Mouse (Mus musculus): ENCODE data around the gene Leo1.
A peak's percentile ranks its signal among the peaks of the same experiment; 100 is the strongest.

Leo1 gene

DNA sequence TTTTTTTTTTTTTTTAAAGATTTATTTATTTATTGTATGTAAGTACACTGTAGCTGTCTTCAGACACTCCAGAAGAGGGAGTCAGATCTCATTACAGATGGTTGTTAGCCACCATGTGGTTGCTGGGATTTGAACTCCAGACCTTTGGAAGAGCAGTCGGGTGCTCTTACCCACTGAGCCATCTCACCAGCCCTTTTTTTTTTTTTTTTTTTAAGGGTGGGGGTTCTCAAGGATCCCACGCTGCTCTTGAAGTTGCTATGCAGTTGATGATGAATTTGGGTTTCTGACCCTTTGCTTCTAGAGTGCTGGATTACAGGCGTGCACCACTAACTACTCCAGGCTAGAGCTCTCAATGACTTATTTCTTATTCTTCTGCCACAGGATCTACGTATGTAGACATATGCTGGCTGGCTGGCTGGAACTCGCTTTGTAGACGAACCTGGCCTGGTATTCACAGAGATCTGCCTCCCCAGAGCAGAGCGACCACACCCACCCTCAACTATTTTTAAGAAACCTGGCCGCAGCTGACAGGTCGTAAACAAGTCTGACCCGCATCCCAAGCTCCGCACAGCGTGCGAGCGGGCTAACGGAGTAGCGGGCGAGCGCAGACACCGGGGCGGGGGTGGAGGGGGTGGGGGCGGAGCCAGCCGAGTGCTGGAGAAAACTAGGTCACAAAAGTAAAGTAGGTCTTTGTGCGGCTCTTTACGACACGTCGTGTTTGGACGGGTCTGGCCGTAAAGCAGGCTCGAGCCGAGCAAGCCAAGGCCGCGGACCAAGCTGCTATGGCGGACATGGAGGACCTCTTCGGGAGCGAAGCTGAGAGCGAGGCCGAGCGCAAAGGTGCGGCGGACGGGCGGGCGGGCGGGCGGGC, at the start of gene Leo1:
Gene Leo1, plus strand, starts transcription at position 729 of the 871 bp plus-strand sequence.
- DNase-seq: peak; percentile 85

DNA sequence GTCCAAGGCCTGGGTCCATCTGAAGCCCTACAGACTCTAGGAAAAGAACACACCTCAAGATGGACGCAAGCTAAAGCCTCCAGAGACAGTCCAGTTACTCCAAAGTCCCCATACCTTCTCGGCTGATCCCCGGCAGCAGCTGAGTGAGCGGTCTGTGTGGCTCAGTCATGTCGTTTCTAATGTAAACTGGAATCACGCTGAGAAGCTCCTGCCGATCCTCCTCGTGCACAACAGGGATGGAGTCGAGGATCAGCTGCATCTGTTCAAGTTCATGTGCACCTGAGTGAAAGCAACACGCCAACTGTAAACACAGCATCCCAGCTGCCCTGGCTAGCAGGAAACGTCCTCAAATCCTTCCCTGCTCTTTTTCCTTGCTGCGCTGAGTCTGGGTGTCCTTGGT, 48.1 kb upstream of the Leo1 start:
- no peak for DNase-seq

DNA sequence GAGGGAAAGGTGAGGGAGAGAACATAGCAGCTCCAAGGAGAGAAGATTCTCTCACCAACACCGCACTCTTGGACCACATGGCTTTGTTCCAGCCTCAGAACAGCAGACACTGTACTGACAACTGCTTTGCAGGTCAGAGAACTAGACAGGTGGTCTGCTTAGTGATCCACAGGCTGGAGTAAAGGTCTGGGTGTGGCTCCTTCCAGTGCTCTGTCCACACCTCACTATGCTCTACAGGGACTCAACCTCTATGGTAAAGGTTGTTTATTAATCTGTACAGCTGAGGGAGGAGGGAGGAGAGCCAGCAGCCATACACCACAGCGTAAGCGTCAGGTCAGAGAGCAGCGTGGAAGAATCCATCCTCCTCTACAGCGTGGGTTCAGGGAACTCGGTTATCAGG, 45.4 kb upstream of the Leo1 start:
- DNase-seq: no peak

DNA sequence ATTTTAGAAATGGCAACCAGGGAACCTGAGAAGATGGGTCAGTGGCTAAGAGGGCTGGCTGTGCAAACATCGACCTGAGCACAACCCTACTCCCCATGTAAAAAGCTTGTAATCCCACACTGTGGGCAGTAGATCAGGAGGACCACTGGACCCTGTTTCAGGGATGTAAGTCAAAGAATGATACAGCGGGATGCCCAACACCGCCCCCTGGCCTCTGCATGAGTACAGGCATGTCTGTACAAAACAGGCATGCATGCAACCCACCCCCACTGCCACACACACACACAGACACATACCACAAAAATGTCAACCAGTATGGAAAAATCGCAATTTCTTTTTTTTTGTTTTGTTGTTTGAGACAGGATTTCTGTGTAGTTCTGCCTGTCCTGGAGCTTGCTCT, 42.3 kb upstream of the Leo1 start:
- no peak for DNase-seq

DNA sequence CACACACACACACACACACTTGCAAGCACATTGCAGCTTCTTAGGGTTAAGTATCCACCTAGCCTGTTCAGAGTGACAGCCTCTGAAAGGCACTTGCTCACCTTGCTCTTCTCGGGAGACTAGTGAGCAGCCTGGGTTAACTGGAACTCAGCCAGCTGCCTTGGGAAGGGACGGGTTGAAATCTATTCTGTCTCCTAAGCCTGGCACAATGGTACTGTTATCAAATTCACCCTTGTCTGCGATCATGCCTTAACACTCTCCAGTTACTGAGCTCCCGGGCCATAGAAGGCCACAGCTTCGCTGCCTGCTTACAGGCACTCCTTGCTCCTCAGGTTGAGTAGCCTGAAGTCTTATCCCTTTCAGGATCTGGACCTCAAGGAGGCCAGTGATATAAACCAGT, 40.7 kb upstream of the Leo1 start:
- DNase-seq: no peak

DNA sequence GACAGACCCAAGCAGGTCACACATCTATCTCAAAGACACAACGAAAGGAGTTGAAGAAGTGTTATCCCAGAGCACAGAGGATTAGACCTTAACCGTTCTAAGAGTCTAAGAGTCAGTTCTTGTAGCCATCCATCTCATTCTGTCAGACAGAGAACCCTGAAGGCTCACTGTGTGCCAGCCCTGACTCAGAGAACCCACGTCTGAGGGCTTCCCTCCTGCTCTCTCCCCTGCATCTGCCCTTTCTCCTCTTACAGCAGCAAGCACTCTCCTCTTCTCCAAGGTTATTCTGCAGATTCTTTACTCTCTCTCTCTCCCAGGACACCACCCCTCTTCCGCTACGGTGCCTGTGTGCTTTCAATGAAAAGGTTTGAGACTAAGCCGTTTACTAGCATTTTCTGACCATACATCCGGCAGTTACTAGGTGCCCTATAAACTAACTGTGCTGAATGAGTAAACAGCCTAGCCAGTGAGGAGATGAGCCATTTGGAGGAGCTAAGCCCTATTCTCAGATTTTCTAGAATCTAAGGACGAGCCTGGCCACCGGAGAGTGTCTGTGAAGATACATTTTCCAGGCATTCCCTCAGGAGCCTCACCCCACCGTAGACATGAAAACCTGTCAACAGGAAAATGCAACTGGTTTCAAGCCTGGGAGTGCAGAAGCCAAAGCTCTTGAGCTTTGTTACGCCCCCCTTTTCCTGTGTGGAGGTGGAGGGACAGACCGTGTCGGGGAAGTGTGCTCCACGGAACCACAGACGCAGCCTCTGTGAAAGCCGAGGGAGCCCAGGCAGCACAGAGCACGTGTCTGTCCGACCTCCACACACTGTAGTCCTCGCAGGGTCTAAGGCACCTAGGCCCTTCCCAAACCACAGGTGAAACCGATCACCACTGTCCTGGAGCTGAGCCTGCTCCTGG, 39.5 kb upstream of the Leo1 start:
- DNase-seq: peak; percentile 18

DNA sequence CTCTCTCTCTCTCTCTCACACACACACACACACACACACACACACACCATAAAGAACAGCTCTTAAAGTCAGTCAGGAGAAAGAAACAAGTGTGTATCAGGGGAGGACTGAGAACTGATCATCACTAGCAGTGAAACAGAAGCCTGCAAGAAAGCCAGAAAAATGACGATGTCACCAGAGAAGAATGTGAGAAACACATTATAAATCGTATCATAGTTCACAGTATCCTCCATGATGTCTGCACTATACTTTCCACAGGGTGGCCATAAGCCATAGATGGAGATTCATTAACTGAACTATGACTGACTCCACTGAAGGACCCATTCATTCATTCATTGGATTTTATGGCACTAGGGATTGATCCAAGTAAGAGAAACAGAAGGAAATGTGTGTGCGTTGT, 37.8 kb upstream of the Leo1 start:
- no peak for DNase-seq

DNA sequence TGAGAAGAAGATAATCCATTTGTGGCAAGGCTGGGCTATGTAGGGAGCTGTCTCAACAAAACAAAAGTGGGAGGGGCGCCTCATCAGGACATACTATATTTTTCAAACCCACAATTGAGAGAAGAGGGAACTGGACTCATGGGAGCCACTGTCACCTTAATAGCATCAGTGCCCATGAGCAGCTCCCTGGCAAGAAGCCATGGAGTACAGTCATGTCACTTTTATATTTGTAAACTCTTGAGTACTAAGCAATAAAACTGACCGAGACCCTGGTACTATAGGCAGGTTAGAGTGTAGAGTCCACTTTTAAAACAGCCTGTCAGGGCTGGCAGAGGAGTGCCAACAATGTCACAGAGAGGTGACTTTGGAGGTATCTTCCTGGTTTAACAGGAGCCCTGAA, 35.2 kb upstream of the Leo1 start:
- no peak for DNase-seq

DNA sequence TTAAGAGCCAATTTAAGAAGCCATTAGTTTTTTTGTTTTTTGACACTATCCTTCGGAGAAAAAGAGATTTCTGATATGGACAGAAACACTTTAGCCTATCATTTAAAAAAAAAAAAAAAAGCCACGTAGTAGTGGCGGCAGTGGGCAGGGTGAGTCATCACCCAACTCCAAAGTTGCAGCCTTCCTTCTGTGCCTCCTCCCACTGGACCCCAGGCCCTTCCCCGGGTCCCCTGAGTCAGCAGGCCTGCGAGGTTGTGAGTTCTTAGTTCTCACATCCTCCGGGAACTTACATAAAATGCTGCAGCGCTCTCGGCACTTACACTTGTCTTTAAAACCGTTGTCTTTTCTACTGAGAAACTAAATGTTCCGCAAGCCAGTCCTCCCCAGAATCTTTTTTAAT, 33.5 kb upstream of the Leo1 start:
- peak; percentile 46 for DNase-seq

DNA sequence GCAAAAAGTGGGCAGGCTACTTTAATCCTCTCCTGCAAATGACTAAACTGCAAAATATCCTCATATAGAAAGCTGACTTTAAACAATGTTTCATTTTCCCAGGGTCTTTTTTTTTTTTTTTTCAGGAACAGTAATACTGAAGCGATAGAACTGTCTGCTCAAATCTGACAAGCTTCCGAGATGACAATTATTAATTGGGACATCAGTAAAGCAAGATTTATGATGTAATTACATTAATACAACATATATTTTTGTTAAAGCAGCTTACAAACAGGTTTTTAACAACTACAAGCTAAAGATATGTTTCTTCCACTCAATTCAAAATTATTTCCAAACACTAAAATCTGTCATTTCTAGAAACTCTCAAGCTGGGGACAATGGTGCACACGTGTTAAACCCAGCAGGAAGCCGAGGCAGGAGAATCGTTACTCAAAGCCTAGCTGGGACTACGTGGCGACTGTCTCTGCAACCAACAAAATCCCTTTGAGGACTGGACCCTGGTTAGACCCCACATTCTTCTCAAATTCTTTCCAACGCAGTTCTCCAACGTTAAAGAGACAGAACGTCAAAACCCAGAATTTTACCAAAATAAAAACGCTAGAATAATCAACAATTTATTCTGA, 33.0 kb upstream of the Leo1 start:
- DNase-seq: no peak

DNA sequence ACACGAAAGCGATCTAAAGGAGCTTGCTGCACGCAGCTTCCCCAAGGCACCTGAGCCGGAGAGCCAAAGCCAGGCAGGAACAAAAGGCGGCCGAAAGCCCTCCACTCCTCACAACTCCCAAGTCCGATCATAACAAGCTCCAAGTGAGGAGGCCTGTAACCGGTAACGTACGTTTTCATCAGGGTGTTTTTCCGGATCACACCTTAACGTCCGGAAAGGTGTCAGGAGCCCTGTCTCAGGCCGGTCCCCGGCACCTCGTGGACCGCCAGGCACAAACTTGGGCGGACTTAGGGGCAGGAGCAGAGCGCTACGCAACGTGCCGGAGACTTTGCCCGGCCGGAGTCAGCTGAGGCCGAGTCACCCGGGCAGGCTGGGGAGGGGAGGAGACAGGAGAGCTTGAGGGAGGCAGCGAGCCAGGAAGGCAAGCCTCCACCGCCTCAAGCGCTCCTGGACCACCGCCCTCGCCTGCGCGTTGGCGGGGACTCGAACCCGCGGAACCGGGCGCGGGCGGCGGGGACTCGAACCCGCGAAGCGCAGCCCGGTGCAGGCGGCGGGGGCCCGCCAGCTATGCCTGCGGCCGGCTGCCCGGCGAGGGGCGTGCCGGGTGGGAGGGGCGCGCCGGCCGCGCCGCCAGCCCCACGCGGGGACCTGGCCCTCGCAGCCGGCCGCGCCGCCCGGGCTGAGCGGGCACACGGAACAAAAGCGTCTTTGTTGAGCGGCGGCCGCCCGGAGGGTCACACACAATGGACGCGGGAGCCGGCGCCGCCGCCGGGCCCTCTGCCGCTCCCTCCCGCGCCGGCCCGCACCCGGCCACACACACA, 32.1 kb upstream of the Leo1 start:
- DNase-seq: peak; percentile 77

DNA sequence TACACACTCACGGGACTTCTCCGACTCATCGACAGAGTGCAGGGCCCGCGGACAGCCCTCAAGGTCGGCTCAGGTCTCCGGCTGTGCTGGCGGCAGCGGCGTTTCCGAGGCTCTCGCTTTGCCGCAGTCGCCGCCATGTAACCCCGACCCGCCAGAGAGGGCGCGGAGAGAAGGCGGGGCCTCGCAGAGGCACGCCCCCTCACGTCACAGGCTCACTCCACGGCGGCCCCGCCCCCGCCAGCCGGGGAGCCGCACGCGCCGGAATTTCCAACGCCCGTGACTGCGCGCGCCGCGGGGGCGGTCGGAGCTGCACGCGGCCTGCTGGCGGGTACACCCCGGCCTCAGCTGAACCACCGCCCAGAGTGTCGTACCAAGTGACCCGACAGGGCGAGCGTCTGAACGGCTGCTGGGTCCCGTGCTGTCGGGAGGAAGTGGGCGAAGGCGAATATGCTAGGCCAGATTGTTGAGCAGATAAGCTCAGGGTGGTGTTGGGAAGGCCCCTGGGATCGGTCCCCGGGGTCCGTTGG, 31.4 kb upstream of the Leo1 start, which contains the start of gene Mapk6:
Gene Mapk6, minus strand, starts transcription at position 154 of the 527 bp plus-strand sequence.
- DNase-seq: peak; percentile 99

DNA sequence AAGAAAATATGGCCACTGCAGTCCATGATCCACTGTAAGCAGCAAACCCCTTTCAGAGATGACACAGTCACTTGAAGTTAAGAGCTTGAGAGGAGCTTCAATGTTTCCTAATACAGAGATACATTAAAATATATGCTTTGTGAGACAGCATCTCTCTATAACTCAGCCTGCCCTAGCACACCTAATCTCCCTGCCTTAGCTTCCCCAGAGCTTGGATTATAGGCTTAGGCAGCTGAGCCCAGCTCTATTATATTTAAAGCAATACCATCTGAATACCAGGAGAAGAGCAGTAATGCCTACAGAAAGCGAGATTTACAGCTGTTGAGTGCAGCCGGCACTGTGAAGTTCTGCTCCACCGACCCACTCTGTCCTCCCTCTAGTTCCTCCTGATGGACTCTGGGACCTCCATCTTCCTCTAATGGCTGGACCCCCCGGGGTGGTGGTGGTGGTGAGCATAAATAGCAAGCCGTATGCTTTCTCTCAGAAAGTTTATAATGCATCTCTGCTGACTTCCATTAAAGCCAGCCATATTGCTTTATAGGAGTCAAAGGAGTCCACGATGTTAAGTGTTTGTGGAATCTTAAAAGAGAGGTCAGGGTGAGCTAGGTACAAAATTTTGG, 30.3 kb upstream of the Leo1 start:
- DNase-seq: no peak

DNA sequence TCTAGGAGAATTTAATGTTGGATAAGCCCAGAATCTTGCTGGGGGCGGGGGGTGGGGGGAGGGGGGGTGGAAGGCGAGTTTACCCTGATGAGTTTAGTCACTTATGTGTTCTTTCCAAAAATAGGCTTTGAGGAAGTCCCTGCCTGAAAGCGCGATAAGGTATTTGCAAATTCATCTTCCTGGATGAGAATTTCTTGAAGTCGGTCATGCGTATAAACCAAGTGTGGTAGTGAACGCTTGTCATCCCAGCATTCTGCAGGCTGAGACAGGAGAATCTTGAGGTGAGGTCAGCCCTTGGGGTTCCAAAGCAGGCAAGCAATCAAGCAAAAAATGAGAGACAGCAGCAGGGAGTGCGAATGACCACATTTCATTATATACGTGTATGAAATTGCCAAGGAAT, 29.7 kb upstream of the Leo1 start:
- DNase-seq: no peak

DNA sequence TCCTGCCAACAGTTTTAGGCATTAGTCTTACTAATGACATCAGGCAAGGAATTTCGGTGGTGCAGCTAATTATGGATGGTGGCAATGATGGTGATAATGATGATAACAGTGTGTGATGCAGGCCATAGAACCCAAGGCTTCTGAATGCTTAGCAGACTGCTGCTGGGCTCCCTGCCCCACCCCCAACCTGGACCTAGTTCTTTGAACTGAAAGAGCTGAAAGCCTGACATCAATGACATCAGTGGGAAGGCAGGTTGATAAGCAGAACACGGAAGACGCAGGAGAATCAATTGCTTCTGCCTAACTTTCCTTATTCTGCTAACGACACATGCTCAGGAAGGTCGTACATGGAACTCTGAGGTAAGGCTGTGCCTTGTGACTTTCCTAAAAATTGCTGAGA, 28.1 kb upstream of the Leo1 start:
- DNase-seq: no peak

DNA sequence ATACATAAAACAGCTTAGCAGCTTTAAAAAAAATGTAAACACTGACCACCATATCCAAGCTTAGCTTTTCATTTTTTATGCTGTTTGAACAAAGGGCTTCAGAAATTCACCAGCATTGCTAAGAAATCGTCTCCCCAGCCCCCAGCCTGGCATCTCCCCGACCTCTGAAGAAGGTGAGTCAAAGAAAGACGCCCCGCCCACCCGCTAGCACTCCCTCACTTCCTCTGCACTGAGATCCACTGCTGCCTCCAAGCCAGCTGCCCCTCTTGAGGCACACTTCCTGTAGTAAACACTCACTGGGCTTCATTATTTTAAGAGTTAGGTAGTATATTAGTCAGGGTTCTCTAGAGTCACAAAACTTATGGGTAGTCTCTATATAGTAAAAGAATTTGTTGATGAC, 27.1 kb upstream of the Leo1 start:
- DNase-seq: peak; percentile 39

DNA sequence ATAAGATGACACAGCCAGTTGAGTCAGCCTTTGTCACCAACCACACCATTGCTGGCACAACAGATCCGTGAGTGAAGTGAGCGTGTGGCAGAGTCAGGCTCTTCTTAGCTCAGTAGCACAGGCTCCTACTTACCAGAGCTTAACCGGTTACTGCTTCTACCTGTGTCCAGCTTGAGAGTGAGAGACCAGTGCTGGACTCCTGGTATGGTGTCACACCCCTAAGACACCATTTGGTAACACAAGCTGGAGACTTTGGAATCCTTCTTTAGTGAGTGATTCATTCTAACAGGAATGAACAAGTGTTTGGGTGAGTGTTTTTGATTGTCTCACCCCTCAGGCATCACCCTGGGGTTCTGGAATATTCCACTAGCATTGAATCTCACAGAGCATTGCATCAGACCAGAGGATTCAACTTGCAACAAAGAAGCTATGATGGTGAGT, 19.1 kb upstream of the Leo1 start:
- no peak for DNase-seq

DNA sequence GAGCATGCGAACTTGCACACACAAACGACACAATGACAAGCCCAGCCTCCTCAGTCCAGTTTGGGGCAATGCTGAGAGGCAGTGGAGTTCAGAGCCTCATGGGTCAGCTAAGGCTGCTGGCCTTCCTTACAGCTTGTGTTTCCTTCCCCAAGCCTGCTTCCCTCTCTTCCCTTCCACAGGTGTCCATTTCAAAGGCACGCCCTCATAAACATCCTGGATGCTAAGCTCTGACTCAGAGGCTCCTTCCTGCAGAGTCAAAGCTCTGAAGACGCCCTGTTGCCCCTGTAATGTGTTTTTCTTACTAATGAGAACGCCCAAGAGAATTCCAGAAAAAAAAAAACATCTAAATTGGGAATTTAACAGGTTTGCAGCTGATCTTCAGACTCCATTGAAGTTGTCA, 17.6 kb upstream of the Leo1 start:
- no peak for DNase-seq

DNA sequence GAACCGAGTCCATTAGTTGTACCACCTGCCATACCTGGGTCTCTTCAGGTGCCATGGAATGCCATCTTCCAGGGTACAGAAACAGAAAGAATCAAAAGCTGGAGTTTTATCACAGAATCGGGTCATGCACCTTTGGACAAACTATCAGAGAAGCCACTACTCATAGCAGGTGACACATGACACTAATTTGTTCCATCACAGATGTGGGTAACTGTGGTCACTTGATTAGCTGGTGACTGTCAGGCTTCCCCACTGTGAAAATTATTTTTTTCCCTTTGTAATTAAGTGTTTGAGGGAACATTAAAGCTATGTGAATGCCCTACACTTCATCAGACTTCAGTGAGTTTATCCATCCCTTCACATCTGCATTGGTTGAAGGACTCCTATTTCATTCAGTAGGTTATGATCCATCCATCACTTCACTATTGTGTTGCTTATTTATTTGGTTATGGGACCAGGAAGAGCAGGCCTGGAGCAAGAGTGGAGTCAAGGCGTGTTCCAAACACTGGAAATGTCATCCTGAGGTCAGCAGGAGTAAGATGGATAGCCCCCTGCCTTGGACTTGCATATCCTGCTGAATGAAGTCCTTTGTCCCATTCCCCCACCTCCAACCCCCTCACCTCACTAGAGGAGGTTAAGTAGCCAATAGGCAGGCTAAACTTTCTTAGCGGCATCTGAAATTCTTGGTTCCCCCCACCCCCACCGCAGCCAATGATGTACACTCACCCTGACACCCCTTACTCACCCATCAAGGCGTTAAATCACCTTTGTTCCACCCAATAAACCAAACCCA, 16.8 kb upstream of the Leo1 start:
- DNase-seq: no peak

DNA sequence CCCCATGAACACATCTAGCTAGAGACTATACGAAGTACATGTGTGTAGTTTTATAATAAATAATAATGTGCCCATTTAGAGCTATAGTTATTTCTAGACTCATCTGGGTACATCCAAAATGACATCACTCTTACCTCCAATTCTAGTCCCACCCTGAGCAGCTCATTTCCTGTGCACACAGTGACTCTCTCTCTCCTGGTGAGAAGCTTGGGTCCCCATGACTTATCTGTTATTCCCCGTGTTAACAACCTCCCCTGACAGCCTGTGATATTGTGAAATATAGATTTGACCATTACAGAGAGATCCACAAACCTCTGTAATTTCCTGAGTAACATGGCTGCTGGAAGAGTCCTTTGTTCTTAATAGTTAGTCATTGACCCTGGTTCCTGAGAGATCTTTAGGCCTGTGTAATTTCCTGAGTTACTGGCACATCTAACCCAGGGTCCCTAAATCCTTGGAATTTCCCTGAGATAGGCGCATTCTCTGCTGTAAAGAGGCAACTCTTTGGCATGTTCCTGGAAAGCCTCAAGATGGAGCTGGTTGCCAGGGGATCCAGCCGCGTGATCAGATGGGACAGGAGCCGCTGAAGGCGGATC, 15.4 kb upstream of the Leo1 start:
- no peak for DNase-seq
